Mouse (Mus musculus) adipose tissue, adult 10 weeks (tissue): Measurements from ENCODE around the gene Dera. TPM values are rescaled to one million over a fixed set of nuclear protein-coding genes. Genes with fewer than 3 reads are reported as not detected.

Source experiments
- polyA plus RNA-seq: library from polyadenylated mRNA; stranded (reverse); fragments of 350-450 nt; fragmentation: Illumina TruSeq; extraction: RNeasy Lipid Tissue Mini Kit (QIAGEN cat#74804); gene quantifications from one replicate; pipeline ENCODE4 v1.2.3, GENCODE M21; 2014; ENCODE audit warnings: low read depth, low replicate concordance

The Dera gene
- 27.7 TPM for polyA plus RNA-seq

GRCm38 (mm10) chr6:137754056-137754856 is at the start of gene Dera:
Dera (plus strand) TSS chr6:137754546.

GRCm38 (mm10) chr6:137734846-137735609 is 19.3 kb upstream of the Dera start, which contains the start of gene Strap:
Strap (plus strand) TSS chr6:137735078.

Other genes starting within 250 kb of the Dera start
- 22.0 TPM for gene Eps8, start 99.7 kb upstream of the Dera start, polyA plus RNA-seq
- 65.4 TPM for gene Strap, start 19.5 kb upstream of the Dera start, polyA plus RNA-seq